Mouse (Mus musculus) heart, embryonic 14.5 days (tissue): ENCODE measurements around the gene Mum1l1. TPM values are rescaled to one million over a fixed set of nuclear protein-coding genes. Genes with fewer than 3 reads are reported as not detected.
A peak's percentile ranks its signal among the peaks of the same experiment; 100 is the strongest.
"Not testable (repeated sequence)": the region's sequence is repeated elsewhere in the genome, so short reads cannot be mapped to it uniquely, and the experiment has no call there.

Experiments
- ATAC-seq: fragments of 200-750 bp; cut with Nextera tagmentation; 2 replicates; pipeline ENCODE4 v1.8.0; 2017; ENCODE audit warnings: low read depth, moderate TSS enrichment; ENCODE audit not compliant: insufficient number of reproducible peaks, insufficient read depth, low FRiP score
- H3K27ac ChIP-seq, 2 experiments: fragments of 200-500 bp in 1 of 2; fragments of 300-500 bp in 1 of 2; sonication (generic) in 1 of 2; replicated peaks in 1 of 2; 2 replicates each; pipeline ENCODE4 v1.5.1; 2012 to 2014; ENCODE audit warnings: low read depth in 2 of 2, low read length in 2 of 2, control low read depth in 1 of 2, mild to moderate bottlenecking in 1 of 2, mixed read lengths in 1 of 2; ENCODE audit not compliant: control insufficient read depth in 1 of 2, insufficient read depth in 1 of 2
- H3K27me3 ChIP-seq: fragments of 300-500 bp; sonication (generic); 2 replicates; pipeline ENCODE4 v1.6.1; 2014; ENCODE audit warnings: mild to moderate bottlenecking, low read length, control low read depth; ENCODE audit not compliant: control insufficient read depth, insufficient read depth
- H3K36me3 ChIP-seq: fragments of 300-500 bp; sonication (generic); 2 replicates; pipeline ENCODE4 v1.6.1; 2014; ENCODE audit warnings: mild to moderate bottlenecking, control low read depth, low read length, mixed read lengths; ENCODE audit not compliant: control insufficient read depth, insufficient read depth
- H3K4me1 ChIP-seq, 2 experiments: fragments of 200-500 bp in 1 of 2; fragments of 300-500 bp in 1 of 2; sonication (generic) in 1 of 2; 2 replicates each; pipeline ENCODE4 v1.6.1; 2012 to 2014; ENCODE audit warnings: low read length in 2 of 2, control low read depth in 1 of 2, mixed read lengths in 1 of 2; ENCODE audit not compliant: control insufficient read depth in 2 of 2, insufficient read depth in 2 of 2
- H3K4me2 ChIP-seq: fragments of 300-500 bp; sonication (generic); 2 replicates; pipeline ENCODE4 v1.6.1; 2014; ENCODE audit warnings: mild to moderate bottlenecking, low read length
- H3K4me3 ChIP-seq, 2 experiments: fragments of 200-500 bp in 1 of 2; fragments of 300-500 bp in 1 of 2; sonication (generic) in 1 of 2; 2 replicates each; pipeline ENCODE4 v1.5.1; 2012 to 2014; ENCODE audit warnings: low read length in 2 of 2, mild to moderate bottlenecking in 2 of 2, control low read depth in 1 of 2, low read depth in 1 of 2, moderate library complexity in 1 of 2; ENCODE audit not compliant: control insufficient read depth in 1 of 2, insufficient read depth in 1 of 2
- H3K9ac ChIP-seq: fragments of 300-500 bp; sonication (generic); 2 replicates; pipeline ENCODE4 v1.6.1; 2014; ENCODE audit warnings: mild to moderate bottlenecking, low read length
- H3K9me3 ChIP-seq: fragments of 300-500 bp; sonication (generic); 2 replicates; pipeline ENCODE4 v1.6.1; 2016; ENCODE audit warnings: low read length, control low read depth; ENCODE audit not compliant: control insufficient read depth
- WGBS: fragments of 180-500 bp; shearing (Covaris S2); extraction: QIAGEN DNeasy Blood & Tissue Kit; methylation state at CpG from one replicate; pipeline ENCODE4 v1.1.7; 2014; 5-methylcytosine and 5-hydroxymethylcytosine counted together
- polyA plus RNA-seq: library from polyadenylated mRNA; unstranded; fragments of >200 nt; fragmentation: Nextera tagmentation; extraction: Ambion mirVana; gene quantifications from 2 replicates; pipeline ENCODE4 v1.2.1, GENCODE M21; 2014

Mum1l1 gene
- 38.1 and 40.4 TPM in 2 replicates for polyA plus RNA-seq

- peak within 1 kb of the TSS; percentile 50 to 64 for H3K4me3 ChIP-seq
Measured at GRCm38 (mm10) chrX:139209829-139210225, at the start of gene Mum1l1. Gene Mum1l1 (plus strand): TSS chrX:139210042.

DNA sequence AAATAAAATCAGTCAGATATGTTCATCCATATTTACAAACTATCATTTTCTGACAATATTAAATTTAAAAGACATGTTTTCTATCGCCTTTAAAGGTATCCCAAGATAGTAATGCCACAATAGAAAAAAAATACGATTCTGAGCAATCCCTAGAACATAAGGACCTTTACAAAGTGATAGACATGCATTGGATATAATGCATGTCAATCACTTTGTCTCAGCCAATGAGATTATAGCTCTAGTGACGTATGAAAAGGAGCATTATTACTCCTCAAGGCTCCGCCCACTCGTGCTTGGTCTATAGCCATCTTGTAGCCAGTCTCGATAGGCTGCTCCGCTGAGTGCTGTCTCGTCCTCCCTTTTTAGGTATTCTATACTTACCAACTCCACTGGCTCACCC, 30.9 kb upstream of the Mum1l1 start, which contains the start of gene 4933428M09Rik:
Gene 4933428M09Rik (plus strand): TSS at position 301 of the 400 bp plus-strand sequence.
- no peaks in the 10 kb centered on the region for H3K27me3 ChIP-seq
- no peak within 1 kb of the TSS for H3K9ac ChIP-seq
- no peak within 1 kb of the TSS for H3K4me2 ChIP-seq
- no peaks in the 10 kb centered on the region for H3K9me3 ChIP-seq
- H3K36me3 ChIP-seq = no peaks in the 10 kb centered on the region
- H3K27ac ChIP-seq = no peak within 1 kb of the TSS
- H3K4me1 ChIP-seq = no peaks in the 10 kb centered on the region
- no peak within 1 kb of the TSS for H3K4me3 ChIP-seq
- ATAC-seq = no peak
- 86% methylated on average over 8 of the region's 8 CpGs for WGBS

More at GRCm38 (mm10) chrX:139209829-139210225, at the start of gene Mum1l1:
- peak; percentile 89 for ATAC-seq
- Histone ChIP-seq H3K9ac (peak within 1 kb of the TSS; percentile 72), H3K27me3 (no peaks in the 10 kb centered on the region), H3K27ac (peak within 1 kb of the TSS; percentile 27 to 37; a peak in 2 of 4 replicates), H3K4me1 (no peaks in the 10 kb centered on the region), H3K36me3 (no peaks in the 10 kb centered on the region), H3K9me3 (no peaks in the 10 kb centered on the region), H3K4me2 (peak within 1 kb of the TSS; percentile 60)
- 14% methylated on average over 31 of the region's 31 CpGs for WGBS

- not testable (repeated sequence) for H3K27ac ChIP-seq, H3K27me3 ChIP-seq, H3K9me3 ChIP-seq, H3K36me3 ChIP-seq, H3K9ac ChIP-seq, H3K4me3 ChIP-seq, ATAC-seq, H3K4me1 ChIP-seq, H3K4me2 ChIP-seq
- 95% methylated on average over 3 of the region's 3 CpGs for WGBS
Measured at GRCm38 (mm10) chrX:139191506-139191905, 18.3 kb upstream of the Mum1l1 start.

- Histone ChIP-seq H3K4me3 (no peak overlapping the region), H3K9ac (no peak overlapping the region), H3K4me1 (no peaks in the 10 kb centered on the region), H3K4me2 (no peak overlapping the region), H3K27ac (no peak overlapping the region), H3K9me3 (no peaks in the 10 kb centered on the region), H3K36me3 (no peaks in the 10 kb centered on the region), H3K27me3 (no peaks in the 10 kb centered on the region)
- WGBS = 48% methylated on average over 1 of the region's 1 CpGs
- no peak for ATAC-seq
Measured at GRCm38 (mm10) chrX:139194572-139195279, 15.1 kb upstream of the Mum1l1 start.

- H3K4me1 ChIP-seq, H3K36me3 ChIP-seq, H3K9ac ChIP-seq, ATAC-seq, H3K27ac ChIP-seq, H3K9me3 ChIP-seq, H3K4me3 ChIP-seq, H3K27me3 ChIP-seq: not testable (repeated sequence)
- peak overlapping the region; percentile 60; the same call in 1 of the 2 replicates for H3K4me2 ChIP-seq
- WGBS = 71% methylated on average over 4 of the region's 4 CpGs
Measured at GRCm38 (mm10) chrX:139209191-139209828, 532 bp upstream of the Mum1l1 start.

- peaks cover 0 to 3% of the 10 kb centered on the region in 2 experiments; a peak in 2 of 4 replicates for H3K4me1 ChIP-seq
- H3K27ac ChIP-seq = no peak overlapping the region
- ATAC-seq = no peak
- H3K9ac ChIP-seq = no peak overlapping the region
- no peak overlapping the region for H3K4me3 ChIP-seq
- H3K36me3 ChIP-seq = no peaks in the 10 kb centered on the region
- 58% methylated on average over 4 of the region's 4 CpGs for WGBS
- no peak overlapping the region for H3K4me2 ChIP-seq
- H3K9me3 ChIP-seq = no peaks in the 10 kb centered on the region
- no peaks in the 10 kb centered on the region for H3K27me3 ChIP-seq
Measured at GRCm38 (mm10) chrX:139214765-139215164, 4.9 kb downstream of the Mum1l1 start.

DNA sequence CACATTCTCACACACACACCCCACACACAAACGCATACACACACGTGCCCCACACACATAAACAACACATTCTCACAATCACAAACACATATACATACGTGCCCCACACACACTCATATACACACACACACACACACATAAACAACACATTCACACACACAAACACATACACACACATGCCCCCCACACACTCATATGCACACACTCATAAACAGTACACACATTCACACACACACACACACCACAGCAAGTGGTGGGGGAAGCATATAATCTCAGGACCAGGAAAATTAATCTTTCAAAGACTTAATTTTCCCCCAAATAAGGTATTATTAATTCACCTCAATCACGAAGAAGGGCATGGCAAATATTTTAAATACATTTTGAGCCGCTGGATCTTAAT, 6.6 kb downstream of the Mum1l1 start:
- H3K4me2 ChIP-seq = peak overlapping the region; percentile 62; the same call in 1 of the 2 replicates
- no peak overlapping the region for H3K27ac ChIP-seq
- no peaks in the 10 kb centered on the region for H3K36me3 ChIP-seq
- no peaks in the 10 kb centered on the region for H3K27me3 ChIP-seq
- no peaks in the 10 kb centered on the region for H3K9me3 ChIP-seq
- H3K9ac ChIP-seq = 0 out of 2 replicates have a peak overlapping the region, but pooled peaks have one; percentile 69
- ATAC-seq = no peak
- peaks cover 2 to 5% of the 10 kb centered on the region in 2 experiments for H3K4me1 ChIP-seq
- WGBS = 75% methylated on average over 5 of the region's 5 CpGs
- H3K4me3 ChIP-seq = no peak overlapping the region
